Mouse (Mus musculus) limb, embryonic 10.5 days (tissue): ENCODE measurements around the gene Ahsg. TPM values are rescaled to one million over a fixed set of nuclear protein-coding genes. Genes with fewer than 3 reads are reported as not detected.

Experiments
- DNase-seq: peaks from one replicate; pipeline ENCODE4 v3.0.0-alpha.2; 2017; ENCODE audit warnings: low spot score
- H3K27ac ChIP-seq: fragments of 300-500 bp; sonication (generic); 2 replicates; pipeline ENCODE4 v1.5.1; 2016; ENCODE audit warnings: mild to moderate bottlenecking
- H3K27me3 ChIP-seq: fragments of 300-500 bp; sonication (generic); 2 replicates; pipeline ENCODE4 v1.6.1; 2016; ENCODE audit warnings: low read depth, mild to moderate bottlenecking; ENCODE audit not compliant: poor library complexity, severe bottlenecking
- H3K36me3 ChIP-seq: fragments of 300-500 bp; sonication (generic); 2 replicates; pipeline ENCODE4 v1.6.1; 2016; ENCODE audit warnings: mild to moderate bottlenecking, moderate library complexity
- H3K4me1 ChIP-seq: fragments of 300-500 bp; sonication (generic); 2 replicates; pipeline ENCODE4 v1.6.1; 2016
- H3K4me3 ChIP-seq: fragments of 300-500 bp; sonication (generic); 2 replicates; pipeline ENCODE4 v1.5.1; 2016; ENCODE audit warnings: mild to moderate bottlenecking, moderate library complexity
- H3K9me3 ChIP-seq: fragments of 300-500 bp; sonication (generic); replicated peaks from 2 replicates; pipeline ENCODE4 v1.6.1; 2016; ENCODE audit warnings: mild to moderate bottlenecking
- WGBS: fragments of 180-500 bp; shearing (Covaris S2); methylation state at CpG from one replicate; pipeline ENCODE4 v1.1.7; 2016; 5-methylcytosine and 5-hydroxymethylcytosine counted together
- polyA plus RNA-seq: library from polyadenylated mRNA; unstranded; fragments of >200 nt; fragmentation: Nextera tagmentation; extraction: Ambion mirVana; gene quantifications from 2 replicates; pipeline ENCODE4 v1.2.1, GENCODE M21; 2016

Gene Ahsg
- polyA plus RNA-seq, 1 experiment from 2014 or later: not detected

- Histone ChIP-seq H3K27me3 (no peaks in the 10 kb centered on the region), H3K4me1 (peaks cover 18% of the 10 kb centered on the region), H3K4me3 (no peak overlapping the region), H3K9me3 (no peaks in the 10 kb centered on the region), H3K27ac (no peak overlapping the region), H3K36me3 (peaks cover 25% of the 10 kb centered on the region)
- 51% methylated on average over 9 of the region's 9 CpGs for WGBS
- no peak for DNase-seq
Observed at GRCm38 (mm10) chr16:22876218-22877043, 14.6 kb upstream of the Ahsg start.

GRCm38 (mm10) chr16:22877660-22878390, 13.3 kb upstream of the Ahsg start:
- Histone ChIP-seq H3K4me3 (no peak overlapping the region), H3K36me3 (peaks cover 11% of the 10 kb centered on the region), H3K9me3 (no peaks in the 10 kb centered on the region), H3K27ac (no peak overlapping the region), H3K27me3 (no peaks in the 10 kb centered on the region), H3K4me1 (peaks cover 21% of the 10 kb centered on the region)
- WGBS: 86% methylated on average over 11 of the region's 11 CpGs
- no peak for DNase-seq

- H3K4me1 ChIP-seq: peaks cover 21% of the 10 kb centered on the region
- H3K9me3 ChIP-seq: no peaks in the 10 kb centered on the region
- no peak overlapping the region for H3K4me3 ChIP-seq
- DNase-seq: no peak
- H3K27me3 ChIP-seq: no peaks in the 10 kb centered on the region
- WGBS: 80% methylated on average over 7 of the region's 7 CpGs
- no peak overlapping the region for H3K27ac ChIP-seq
- peaks cover 2% of the 10 kb centered on the region; the same call in 1 of the 2 replicates for H3K36me3 ChIP-seq
Observed at GRCm38 (mm10) chr16:22878716-22879115, 12.4 kb upstream of the Ahsg start.

GRCm38 (mm10) chr16:22879945-22880595, 11.0 kb upstream of the Ahsg start:
- 79% methylated on average over 7 of the region's 7 CpGs for WGBS
- DNase-seq: no peak
- Histone ChIP-seq H3K4me1 (peaks cover 22% of the 10 kb centered on the region), H3K36me3 (no peaks in the 10 kb centered on the region), H3K27ac (peak overlapping the region; percentile 26), H3K27me3 (no peaks in the 10 kb centered on the region), H3K4me3 (no peak overlapping the region), H3K9me3 (no peaks in the 10 kb centered on the region)

- no peak overlapping the region for H3K4me3 ChIP-seq
- no peaks in the 10 kb centered on the region for H3K36me3 ChIP-seq
- no peaks in the 10 kb centered on the region for H3K9me3 ChIP-seq
- 14% methylated on average over 6 of the region's 6 CpGs for WGBS
- H3K4me1 ChIP-seq: peaks cover 27% of the 10 kb centered on the region
- no peaks in the 10 kb centered on the region for H3K27me3 ChIP-seq
- peak; percentile 63 for DNase-seq
- H3K27ac ChIP-seq: peak overlapping the region; percentile 67
Observed at GRCm38 (mm10) chr16:22880900-22881299, 10.2 kb upstream of the Ahsg start.

GRCm38 (mm10) chr16:22881487-22881886, 9.6 kb upstream of the Ahsg start:
- H3K36me3 ChIP-seq: no peaks in the 10 kb centered on the region
- H3K9me3 ChIP-seq: no peaks in the 10 kb centered on the region
- no peak overlapping the region for H3K4me3 ChIP-seq
- WGBS: 80% methylated on average over 4 of the region's 4 CpGs
- no peak for DNase-seq
- peaks cover 27% of the 10 kb centered on the region for H3K4me1 ChIP-seq
- H3K27me3 ChIP-seq: no peaks in the 10 kb centered on the region
- peak overlapping the region; percentile 67; the same call in 1 of the 2 replicates for H3K27ac ChIP-seq

- Histone ChIP-seq H3K27ac (no peak overlapping the region), H3K4me1 (peaks cover 27% of the 10 kb centered on the region), H3K36me3 (no peaks in the 10 kb centered on the region), H3K27me3 (no peaks in the 10 kb centered on the region), H3K9me3 (no peaks in the 10 kb centered on the region), H3K4me3 (no peak overlapping the region)
- DNase-seq: no peak
- 89% methylated on average over 5 of the region's 5 CpGs for WGBS
Observed at GRCm38 (mm10) chr16:22883441-22883840, 7.6 kb upstream of the Ahsg start.

GRCm38 (mm10) chr16:22885356-22885755, 5.7 kb upstream of the Ahsg start:
- Histone ChIP-seq H3K9me3 (no peaks in the 10 kb centered on the region), H3K4me1 (peaks cover 20% of the 10 kb centered on the region), H3K27me3 (no peaks in the 10 kb centered on the region), H3K4me3 (no peak overlapping the region), H3K27ac (no peak overlapping the region), H3K36me3 (no peaks in the 10 kb centered on the region)
- WGBS: 26% methylated on average over 4 of the region's 4 CpGs
- DNase-seq: no peak

GRCm38 (mm10) chr16:22886726-22887125, 4.4 kb upstream of the Ahsg start:
- H3K4me3 ChIP-seq: no peak overlapping the region
- DNase-seq: no peak
- WGBS: 83% methylated on average over 3 of the region's 3 CpGs
- no peak overlapping the region for H3K27ac ChIP-seq
- peaks cover 6% of the 10 kb centered on the region for H3K4me1 ChIP-seq
- H3K36me3 ChIP-seq: no peaks in the 10 kb centered on the region
- H3K9me3 ChIP-seq: no peaks in the 10 kb centered on the region
- no peaks in the 10 kb centered on the region for H3K27me3 ChIP-seq

- H3K36me3 ChIP-seq: no peaks in the 10 kb centered on the region
- no peak overlapping the region for H3K4me3 ChIP-seq
- H3K27ac ChIP-seq: no peak overlapping the region
- 68% methylated on average over 4 of the region's 4 CpGs for WGBS
- H3K9me3 ChIP-seq: no peaks in the 10 kb centered on the region
- peaks cover 6% of the 10 kb centered on the region for H3K4me1 ChIP-seq
- no peaks in the 10 kb centered on the region for H3K27me3 ChIP-seq
- DNase-seq: no peak
Observed at GRCm38 (mm10) chr16:22888835-22889234, 2.2 kb upstream of the Ahsg start.

- Histone ChIP-seq H3K27ac (no peak overlapping the region), H3K27me3 (no peaks in the 10 kb centered on the region), H3K36me3 (no peaks in the 10 kb centered on the region), H3K4me3 (no peak overlapping the region), H3K9me3 (no peaks in the 10 kb centered on the region), H3K4me1 (peaks cover 6% of the 10 kb centered on the region)
- 92% methylated on average over 8 of the region's 8 CpGs for WGBS
- DNase-seq: no peak
Observed at GRCm38 (mm10) chr16:22889716-22890115, 1.4 kb upstream of the Ahsg start.

GRCm38 (mm10) chr16:22891733-22892154, 667 bp downstream of the Ahsg start:
- Histone ChIP-seq H3K27me3 (no peaks in the 10 kb centered on the region), H3K27ac (no peak overlapping the region), H3K36me3 (no peaks in the 10 kb centered on the region), H3K4me1 (no peaks in the 10 kb centered on the region), H3K9me3 (no peaks in the 10 kb centered on the region), H3K4me3 (no peak overlapping the region)
- DNase-seq: no peak
- 89% methylated on average over 8 of the region's 8 CpGs for WGBS

- 85% methylated on average over 7 of the region's 8 CpGs for WGBS
- no peak for DNase-seq
- H3K4me1 ChIP-seq: no peaks in the 10 kb centered on the region
- H3K9me3 ChIP-seq: no peaks in the 10 kb centered on the region
- H3K4me3 ChIP-seq: no peak overlapping the region
- no peaks in the 10 kb centered on the region for H3K27me3 ChIP-seq
- H3K27ac ChIP-seq: no peak overlapping the region
- no peaks in the 10 kb centered on the region for H3K36me3 ChIP-seq
Observed at GRCm38 (mm10) chr16:22894095-22894494, 3.0 kb downstream of the Ahsg start.
